Mouse (Mus musculus) E14TG2a.4 (cell line): Measurements from ENCODE around the gene D11Wsu47e.

Experiments used
- CTCF ChIP-seq: conservative IDR thresholded peaks from 2 replicates; pipeline ENCODE4 v1.5.1; 2014; ENCODE audit warnings: low read length
- NANOG ChIP-seq: IDR thresholded peaks from 2 replicates; pipeline ENCODE4 v1.6.1; 2014; ENCODE audit warnings: borderline replicate concordance, low read length, mixed read lengths
- POU5F1 ChIP-seq: IDR thresholded peaks from 2 replicates; pipeline ENCODE4 v1.6.1; 2014; ENCODE audit warnings: low read length, borderline replicate concordance

GRCm38 (mm10) chr11:113727992-113728391 is 43.8 kb downstream of the D11Wsu47e start:
- no peak for TF ChIP-seq CTCF
- no peak for TF ChIP-seq POU5F1
- no peak for TF ChIP-seq NANOG
